Mouse (Mus musculus): Measurements from ENCODE around the gene Acsm3. TPM values are rescaled to one million over a fixed set of nuclear protein-coding genes. Genes with fewer than 3 reads are reported as not detected.
A peak's percentile ranks its signal among the peaks of the same experiment; 100 is the strongest.
"Not testable (repeated sequence)": the region's sequence is repeated elsewhere in the genome, so short reads cannot be mapped to it uniquely, and the experiment has no call there.

The Acsm3 gene
- 0.04 and 0.12 TPM in 2 replicates for polyA plus RNA-seq (2012; rRNA removed)

- no peak for DNase-seq (ENCODE audit: extremely low spot score in 1 of 2, low spot score in 1 of 2)
Observed at GRCm38 (mm10) chr7:119760527-119760951, at the start of gene Acsm3. TSS of gene Acsm3 (plus strand) at chr7:119760923.

- no peak for DNase-seq (ENCODE audit: extremely low spot score in 1 of 2, low spot score in 1 of 2)
Observed at GRCm38 (mm10) chr7:119714111-119714510, 46.6 kb upstream of the Acsm3 start.

DNA sequence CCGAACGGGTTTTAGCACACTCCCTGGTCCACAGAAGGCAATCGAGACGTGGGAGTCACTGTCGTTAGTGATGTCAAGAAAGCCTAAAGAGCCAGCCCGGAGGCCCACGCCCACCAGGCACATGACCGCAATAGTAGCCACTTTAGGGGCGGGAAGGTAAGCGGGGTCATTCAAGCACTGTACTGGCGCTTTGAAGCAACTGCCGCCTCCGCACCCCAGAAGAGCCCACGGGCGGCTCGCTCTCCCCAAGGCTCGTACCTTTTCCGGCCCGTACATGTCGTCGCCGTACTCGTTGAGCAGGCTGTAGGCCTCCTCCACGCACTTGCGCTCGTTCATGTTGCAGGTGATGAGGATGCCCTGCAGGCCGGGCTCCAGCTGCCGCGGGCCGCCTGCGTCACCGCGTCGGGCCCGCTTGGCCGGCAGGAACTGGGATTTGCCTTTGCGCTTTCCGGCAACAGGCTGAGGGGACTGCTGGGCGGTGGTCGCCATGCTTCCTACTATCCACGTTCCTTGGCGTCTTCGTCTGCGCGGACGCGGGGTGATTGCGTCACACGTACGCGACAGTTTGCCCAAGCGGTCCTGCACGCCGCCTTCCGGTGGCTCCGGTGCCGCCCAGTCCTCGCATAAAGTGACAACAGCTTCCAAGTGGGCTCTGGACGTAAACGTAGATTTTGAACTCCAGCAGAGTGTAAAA is 40.3 kb upstream of the Acsm3 start, which contains the start of gene Thumpd1:
Thumpd1 (minus strand) TSS at position 546 of the 694 bp plus-strand sequence.
- DNase-seq (ENCODE audit: extremely low spot score in 1 of 2, low spot score in 1 of 2) = peak; percentile 89 to 98

GRCm38 (mm10) chr7:119720947-119721310 is 39.8 kb upstream of the Acsm3 start:
- DNase-seq (ENCODE audit: extremely low spot score in 1 of 2, low spot score in 1 of 2) = no peak

DNA sequence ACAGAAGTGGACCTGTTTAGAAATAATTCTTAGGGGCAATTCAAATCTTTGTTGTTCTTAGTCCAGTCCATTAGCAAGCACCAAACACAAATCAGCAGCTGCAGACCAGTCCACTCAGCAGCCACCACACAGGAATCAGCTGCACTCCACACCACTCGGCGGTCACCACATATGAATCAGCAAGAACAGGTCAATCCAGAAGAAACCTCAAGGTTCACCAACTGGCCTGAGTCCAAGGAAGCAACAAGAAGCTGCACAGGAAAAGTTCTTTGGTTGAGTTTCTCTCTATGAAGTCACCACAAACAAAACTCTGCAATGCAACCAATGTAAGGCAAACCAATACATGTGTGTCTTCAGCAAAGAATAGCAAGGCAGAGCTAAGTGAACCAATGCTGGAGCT is 33.1 kb upstream of the Acsm3 start:
- DNase-seq (ENCODE audit: extremely low spot score in 1 of 2, low spot score in 1 of 2) = no peak

GRCm38 (mm10) chr7:119731262-119731661 is 29.5 kb upstream of the Acsm3 start:
- DNase-seq (ENCODE audit: extremely low spot score in 1 of 2, low spot score in 1 of 2) = peak in 1 of 2 experiments; percentile 16

DNA sequence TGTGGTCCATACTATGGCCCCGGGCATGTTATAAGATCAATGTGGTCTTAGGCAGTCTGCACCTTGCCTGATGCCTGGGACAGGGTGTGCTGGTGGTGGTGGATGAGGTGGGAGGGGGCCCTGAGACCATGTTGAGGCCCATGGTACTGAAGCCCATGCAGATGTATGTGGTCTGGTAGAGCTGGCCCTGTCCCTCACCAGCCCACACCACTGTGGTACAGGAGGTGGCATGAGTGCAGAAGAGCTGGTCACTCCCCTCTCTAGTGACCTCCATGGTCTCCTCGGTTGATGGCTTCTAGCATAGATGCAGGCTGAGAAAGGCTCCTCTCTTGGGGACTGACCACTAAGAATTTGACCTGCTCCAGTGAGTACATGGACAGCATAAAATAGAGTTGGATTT is 21.8 kb upstream of the Acsm3 start:
- no peak for DNase-seq (ENCODE audit: extremely low spot score in 1 of 2, low spot score in 1 of 2)

GRCm38 (mm10) chr7:119739798-119740468 is 20.8 kb upstream of the Acsm3 start:
- not testable (repeated sequence) for DNase-seq (ENCODE audit: extremely low spot score in 1 of 2, low spot score in 1 of 2)

- no peak for DNase-seq (ENCODE audit: extremely low spot score in 1 of 2, low spot score in 1 of 2)
Observed at GRCm38 (mm10) chr7:119744321-119744720, 16.4 kb upstream of the Acsm3 start.

- DNase-seq (ENCODE audit: extremely low spot score in 1 of 2, low spot score in 1 of 2) = no peak
Observed at GRCm38 (mm10) chr7:119745869-119746268, 14.9 kb upstream of the Acsm3 start.

- no peak for DNase-seq (ENCODE audit: extremely low spot score in 1 of 2, low spot score in 1 of 2)
Observed at GRCm38 (mm10) chr7:119748761-119749160, 12.0 kb upstream of the Acsm3 start.

DNA sequence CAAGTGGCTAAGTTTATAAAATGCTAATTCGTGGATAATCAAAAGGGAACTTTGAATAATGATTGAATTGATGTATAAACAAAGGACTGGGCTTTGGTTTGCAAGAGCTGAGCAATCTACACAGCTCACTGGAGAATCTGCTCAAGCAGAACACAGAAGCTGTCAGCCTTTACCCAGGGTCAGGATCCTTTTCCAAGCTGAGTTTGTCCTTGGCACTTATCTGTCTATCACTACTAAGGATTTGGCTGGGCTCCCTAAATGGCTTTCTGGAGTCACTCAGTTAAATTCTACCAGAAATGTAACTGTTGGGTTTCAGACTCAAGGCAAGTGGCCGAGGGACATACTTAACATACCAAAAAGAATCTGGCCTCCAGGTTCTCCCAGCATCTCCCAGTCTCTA is 10.8 kb upstream of the Acsm3 start:
- no peak for DNase-seq (ENCODE audit: extremely low spot score in 1 of 2, low spot score in 1 of 2)

GRCm38 (mm10) chr7:119753696-119754095 is 7.0 kb upstream of the Acsm3 start:
- no peak for DNase-seq (ENCODE audit: extremely low spot score in 1 of 2, low spot score in 1 of 2)

- no peak for DNase-seq (ENCODE audit: extremely low spot score in 1 of 2, low spot score in 1 of 2)
Observed at GRCm38 (mm10) chr7:119762166-119762697, 1.5 kb downstream of the Acsm3 start.

GRCm38 (mm10) chr7:119764377-119764776 is 3.7 kb downstream of the Acsm3 start:
- DNase-seq (ENCODE audit: extremely low spot score in 1 of 2, low spot score in 1 of 2) = no peak

GRCm38 (mm10) chr7:119766996-119767395 is 6.3 kb downstream of the Acsm3 start:
- no peak for DNase-seq (ENCODE audit: extremely low spot score in 1 of 2, low spot score in 1 of 2)

DNA sequence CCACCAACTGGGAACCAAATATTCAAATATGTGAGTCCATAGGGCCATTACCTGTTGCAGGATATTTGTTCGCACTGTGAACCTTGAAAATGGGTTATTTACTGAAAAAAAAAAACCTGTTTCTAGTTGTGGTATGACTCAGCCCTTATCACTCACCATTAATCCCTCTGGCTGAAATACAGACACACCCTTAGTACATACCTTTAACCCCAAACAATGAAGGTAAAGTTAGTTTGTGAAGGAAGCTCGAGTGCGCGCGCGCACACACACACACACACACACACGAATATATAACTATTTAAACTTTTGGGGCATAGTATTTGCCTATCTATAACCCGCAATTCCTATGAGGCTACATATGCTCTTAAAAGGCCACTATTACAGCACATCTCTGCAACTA is 9.2 kb downstream of the Acsm3 start:
- DNase-seq (ENCODE audit: extremely low spot score in 1 of 2, low spot score in 1 of 2) = no peak

DNA sequence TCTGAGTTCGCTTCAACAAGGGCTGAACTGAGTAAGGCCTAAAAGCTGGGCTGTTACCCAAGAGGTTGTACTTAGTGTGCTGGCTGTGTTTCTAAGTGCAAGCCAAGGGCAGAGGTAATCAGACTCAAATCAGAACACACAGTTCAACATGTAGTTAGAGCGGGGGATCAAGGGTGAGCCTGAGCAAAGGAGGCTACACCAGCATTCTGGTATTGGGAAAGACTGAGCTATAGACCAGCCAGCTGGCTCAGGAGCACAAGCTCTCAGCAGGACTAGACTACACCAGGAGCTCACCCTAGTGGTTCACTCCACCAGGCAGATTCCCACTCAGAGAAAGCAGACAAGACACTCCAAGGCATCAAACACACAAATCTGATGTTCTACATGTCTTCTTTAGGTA is 22.7 kb downstream of the Acsm3 start:
- DNase-seq (ENCODE audit: extremely low spot score in 1 of 2, low spot score in 1 of 2) = no peak

- no peak for DNase-seq (ENCODE audit: extremely low spot score in 1 of 2, low spot score in 1 of 2)
Observed at GRCm38 (mm10) chr7:119784908-119785307, 24.2 kb downstream of the Acsm3 start.

- no peak for DNase-seq (ENCODE audit: extremely low spot score in 1 of 2, low spot score in 1 of 2)
Observed at GRCm38 (mm10) chr7:119789024-119789423, 28.3 kb downstream of the Acsm3 start.

GRCm38 (mm10) chr7:119793586-119794250 is 33.0 kb downstream of the Acsm3 start, which contains the start of the genes Rexo5 and Eri2:
TSS of gene Rexo5 (plus strand) at chr7:119794006.
TSS of gene Eri2 (minus strand) at chr7:119794058.
- DNase-seq (ENCODE audit: extremely low spot score in 1 of 2, low spot score in 1 of 2) = peak; percentile 8 to 69

Measured in frontal cortex, adult 2 months (tissue).